Mouse (Mus musculus) cerebellum, adult 9-10 months (tissue): ENCODE data around the gene Fgf9.

Experiments used
- DNase-seq: peaks from one replicate; pipeline ENCODE4 v3.0.0; 2022

Gene Fgf9

DNA sequence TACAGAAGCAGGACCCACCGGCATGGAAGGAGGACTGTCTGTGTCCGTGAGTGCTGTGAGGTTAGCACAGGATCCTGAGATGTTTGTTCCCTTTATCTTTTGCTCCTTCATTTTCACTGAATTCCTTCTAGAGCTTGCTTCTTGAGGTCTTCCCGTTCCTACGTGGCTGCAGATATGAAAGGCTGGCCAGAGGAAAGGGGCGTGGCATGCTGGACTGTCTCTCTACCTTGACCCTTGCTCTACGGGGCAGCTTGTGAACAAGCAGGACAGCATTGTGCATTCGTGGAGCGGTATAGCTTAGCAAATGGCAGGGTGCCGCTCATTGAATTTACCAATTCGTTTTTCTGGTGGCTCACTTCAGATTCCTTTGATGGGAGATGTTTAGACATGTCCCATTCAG is 21.0 kb downstream of the Fgf9 start:
- DNase-seq, result no peak

- no peak for DNase-seq
Observed at GRCm38 (mm10) chr14:58099599-58099998, 29.3 kb downstream of the Fgf9 start.

DNA sequence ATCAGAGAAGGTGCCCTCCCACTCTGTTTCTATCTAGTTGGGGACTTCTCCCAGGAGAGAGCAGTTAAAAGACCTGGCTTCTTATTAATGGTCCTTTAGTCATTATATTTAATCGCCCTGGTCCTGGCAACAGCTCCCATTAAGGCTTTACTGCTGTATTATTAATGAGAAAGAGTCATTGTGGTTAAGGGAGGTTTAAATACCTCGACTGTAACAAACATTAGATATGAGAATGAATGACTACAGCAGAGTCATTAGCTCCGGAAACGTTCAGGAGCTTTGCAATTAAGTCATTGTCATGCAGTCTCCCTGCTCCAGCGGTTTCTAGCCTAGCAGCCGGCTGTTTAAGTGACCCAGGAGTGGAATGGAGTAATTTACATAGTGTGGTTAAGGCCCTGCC is 31.0 kb downstream of the Fgf9 start:
- no peak for DNase-seq

GRCm38 (mm10) chr14:58104266-58104665 is 33.9 kb downstream of the Fgf9 start:
- no peak for DNase-seq

DNA sequence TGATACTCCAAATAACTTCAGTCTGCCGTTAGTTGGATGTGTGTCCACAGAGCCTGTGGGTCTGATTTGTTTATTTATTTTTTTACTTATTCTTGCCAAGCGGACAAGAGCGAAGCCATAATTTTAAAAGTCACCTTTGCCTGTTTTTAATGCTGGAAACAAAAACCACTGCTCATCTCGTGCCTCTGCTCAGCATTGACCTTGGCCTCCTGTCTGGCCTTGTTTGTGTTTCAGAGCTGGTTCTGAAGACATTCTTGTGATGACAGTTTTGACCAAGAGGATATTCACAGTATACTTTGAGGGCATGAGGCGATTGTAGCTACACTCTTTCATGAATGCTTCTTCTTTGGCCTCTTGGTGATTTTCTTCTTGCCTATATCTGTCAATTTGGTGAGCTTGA is 35.2 kb downstream of the Fgf9 start:
- DNase-seq, result peak; percentile 8

DNA sequence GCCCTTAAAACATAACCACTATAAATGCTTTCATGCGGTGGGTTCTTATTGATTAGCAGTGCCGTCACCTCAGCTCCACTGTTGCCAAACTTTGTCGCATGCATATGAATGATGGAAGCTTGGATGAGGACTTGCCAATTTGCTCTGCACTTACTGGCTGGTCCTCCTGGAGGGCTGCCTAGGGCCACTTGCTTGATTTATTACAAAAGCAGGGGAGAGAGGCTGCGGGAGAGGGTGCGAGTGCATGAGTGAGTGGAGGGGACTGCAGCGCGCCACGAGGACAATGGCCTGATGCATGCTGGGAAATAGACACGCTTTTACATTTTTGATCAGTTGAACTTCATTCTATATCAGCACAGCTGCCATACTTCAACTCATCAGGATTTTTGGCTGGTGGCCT is 39.3 kb downstream of the Fgf9 start:
- DNase-seq, result peak; percentile 45

GRCm38 (mm10) chr14:58111562-58111961 is 41.2 kb downstream of the Fgf9 start:
- DNase-seq, result peak; percentile 55

GRCm38 (mm10) chr14:58112341-58112740 is 42.0 kb downstream of the Fgf9 start:
- peak; percentile 94 for DNase-seq

DNA sequence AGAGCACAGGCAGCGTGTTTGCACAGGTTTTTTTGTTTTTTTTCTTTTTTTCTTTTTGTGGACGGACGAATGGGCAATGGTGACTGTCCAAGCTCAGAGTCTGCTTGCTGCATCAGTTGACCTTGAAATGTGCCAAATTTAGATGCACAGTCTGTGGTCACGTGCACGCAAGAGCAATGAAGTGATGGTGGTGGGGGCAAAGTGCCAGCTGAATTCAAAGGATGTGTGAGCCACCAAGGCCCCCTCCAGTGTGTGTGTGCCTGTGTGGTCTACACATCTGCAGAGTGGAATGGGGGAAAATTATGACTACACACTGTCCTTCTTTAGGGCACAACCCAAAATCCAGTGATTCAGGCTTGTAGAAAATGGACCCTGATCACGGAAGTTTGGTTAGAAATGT is 42.8 kb downstream of the Fgf9 start:
- DNase-seq, result peak; percentile 64

DNA sequence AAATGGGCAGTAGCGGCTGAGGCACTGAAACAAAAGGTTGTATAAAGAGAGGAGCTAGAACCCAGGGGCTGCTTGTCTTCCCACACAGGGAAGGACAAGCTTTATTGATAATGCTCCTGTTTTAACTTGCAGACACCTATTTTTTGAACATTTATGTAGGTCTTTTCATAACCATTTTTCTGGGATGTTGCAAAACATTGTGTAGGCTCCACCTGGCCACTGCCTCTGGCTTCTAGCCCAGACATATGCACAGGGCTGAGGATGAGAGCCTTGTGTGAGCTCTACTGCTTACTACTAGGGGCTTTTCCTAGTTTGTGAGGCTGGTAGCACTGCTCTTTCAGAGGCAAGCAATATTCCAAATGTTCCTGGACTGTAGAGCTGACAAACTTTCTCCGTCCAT is 43.8 kb downstream of the Fgf9 start:
- DNase-seq, result peak; percentile 65

GRCm38 (mm10) chr14:58124625-58125024 is 54.3 kb downstream of the Fgf9 start:
- DNase-seq, result no peak

- no peak for DNase-seq
Observed at GRCm38 (mm10) chr14:58126508-58126907, 56.2 kb downstream of the Fgf9 start.

DNA sequence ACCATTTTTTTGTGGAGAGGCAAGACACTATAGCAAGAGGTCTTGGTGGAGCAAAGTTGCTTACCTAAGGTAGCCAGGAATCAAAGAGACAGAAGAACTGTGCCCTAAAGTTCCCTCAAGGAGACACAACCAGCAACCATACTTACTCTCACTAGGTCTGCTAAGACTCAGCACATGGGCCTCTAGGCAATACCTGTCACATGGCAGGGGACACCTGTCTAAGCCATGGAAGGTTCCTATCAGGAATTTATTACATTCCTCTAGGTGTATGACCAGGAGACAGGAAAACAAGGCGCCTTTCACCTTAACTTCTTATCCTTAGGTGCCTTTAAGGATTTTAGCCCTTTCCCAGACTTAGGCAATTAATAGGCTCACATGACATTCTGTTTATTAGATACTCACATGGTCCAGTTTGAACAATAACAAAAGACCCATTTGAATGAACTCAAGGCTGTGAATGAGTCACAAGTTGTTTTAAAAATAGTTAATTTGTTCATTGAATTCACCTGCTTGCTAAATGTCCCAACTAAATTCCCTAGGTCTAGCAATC is 69.2 kb downstream of the Fgf9 start:
- no peak for DNase-seq

- DNase-seq, result peak; percentile 11
Observed at GRCm38 (mm10) chr14:58149637-58150470, 79.5 kb downstream of the Fgf9 start.

DNA sequence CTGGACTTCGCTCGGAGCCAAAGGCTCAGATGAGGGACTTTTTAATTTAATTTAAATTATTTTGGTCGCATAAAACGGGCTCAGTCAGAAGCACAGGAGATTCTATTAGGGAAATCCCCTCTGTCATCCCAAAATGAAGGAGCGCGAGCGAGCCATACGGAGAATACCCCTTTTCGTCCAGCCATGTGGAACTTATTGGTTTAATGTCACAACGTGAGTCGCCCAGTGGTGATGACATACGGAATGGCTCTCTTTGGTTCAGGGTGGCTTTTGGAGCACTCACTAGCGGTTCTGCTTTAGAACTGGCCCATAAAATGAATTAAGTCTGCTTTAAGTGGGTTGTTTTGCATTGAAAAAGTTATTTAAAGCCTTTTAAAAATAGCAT is 80.1 kb downstream of the Fgf9 start:
- DNase-seq, result no peak

DNA sequence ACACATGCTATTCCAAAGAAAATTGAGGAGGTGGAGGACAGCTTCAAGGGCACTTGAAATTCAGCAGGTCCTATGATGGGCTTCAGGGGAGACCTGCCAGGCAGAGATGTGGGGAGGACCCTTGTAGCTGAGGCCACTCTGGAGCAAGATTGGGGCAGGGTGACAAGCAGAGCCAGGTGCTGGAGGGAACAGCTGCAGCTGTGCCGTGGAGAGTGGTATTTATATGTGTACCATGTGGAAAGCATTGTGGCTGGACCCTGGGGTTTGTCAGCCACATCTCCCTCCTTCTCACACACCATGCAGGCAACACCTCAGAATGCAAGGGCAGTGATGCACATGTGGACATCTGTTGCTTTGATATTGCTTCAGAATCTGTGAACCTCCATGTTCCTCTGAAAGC is 81.8 kb downstream of the Fgf9 start:
- no peak for DNase-seq

- no peak for DNase-seq
Observed at GRCm38 (mm10) chr14:58153470-58154416, 83.4 kb downstream of the Fgf9 start.

- no peak for DNase-seq
Observed at GRCm38 (mm10) chr14:58160624-58161023, 90.3 kb downstream of the Fgf9 start.
